Mouse (Mus musculus) liver, adult 2 months (tissue): ENCODE data around the gene Tsen2.

Experiments used
- CTCF ChIP-seq: fragments of 200-500 bp; IDR thresholded peaks from 2 replicates; pipeline ENCODE4 v1.5.1; 2011; ENCODE audit warnings: low read depth, low read length, control low read depth
- POLR2A ChIP-seq: fragments of 200-500 bp; IDR thresholded peaks from 2 replicates; pipeline ENCODE4 v1.6.1; 2011; ENCODE audit warnings: low read length, control low read depth; ENCODE audit not compliant: insufficient read depth; ENCODE audit errors: extremely low read depth

DNA sequence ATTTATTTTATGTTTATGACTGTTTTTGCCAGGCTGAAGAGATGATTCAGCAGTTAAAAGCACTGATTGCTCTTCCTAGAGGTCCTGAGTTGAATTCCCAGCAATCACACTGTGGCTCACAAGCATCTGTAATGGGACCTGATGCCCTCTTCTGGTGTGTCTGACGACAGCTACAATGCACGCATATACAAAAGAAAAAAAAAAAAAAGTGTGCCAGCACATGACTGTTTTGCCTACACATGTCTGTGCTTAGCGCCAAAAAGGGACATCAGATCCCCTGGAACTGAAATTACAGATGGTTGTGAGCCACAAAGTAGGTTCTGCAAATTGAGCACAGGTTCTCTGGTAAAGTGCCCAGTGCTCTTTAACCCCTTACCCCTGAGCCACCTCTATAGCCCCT, 2.1 kb upstream of the Tsen2 start:
- TF ChIP-seq CTCF = no peak
- TF ChIP-seq POLR2A = no peak
